Mouse (Mus musculus) monocyte, adult 5-6 weeks (primary cell): ENCODE results near the gene Tmem120b. TPM values are rescaled to one million over a fixed set of nuclear protein-coding genes. Genes with fewer than 3 reads are reported as not detected.
"Not testable (repeated sequence)": the region's sequence is repeated elsewhere in the genome, so short reads cannot be mapped to it uniquely, and the experiment has no call there.

Experiments used
- ATAC-seq: fragments of 153-309, 156-312 bp; replicated peaks from 2 replicates; pipeline ENCODE4 v1.8.0; 2017; ENCODE audit warnings: mild to moderate bottlenecking; ENCODE audit not compliant: low TSS enrichment, insufficient number of reproducible peaks, severe bottlenecking, poor library complexity, low FRiP score
- total RNA-seq: library from RNA; stranded (forward); fragments of 200-1000, 200-491, 200-594 nt; gene quantifications from 3 replicates; pipeline ENCODE4 v1.2.3, GENCODE M21; 2017

Tmem120b gene
- total RNA-seq, 1 experiment from 2014 or later: 0.67 TPM

- no peak for ATAC-seq
Observed at GRCm38 (mm10) chr5:123046916-123047315, 21.3 kb upstream of the Tmem120b start, which contains the start of gene Morn3. Gene Morn3, minus strand, starts transcription at chr5:123047016.

DNA sequence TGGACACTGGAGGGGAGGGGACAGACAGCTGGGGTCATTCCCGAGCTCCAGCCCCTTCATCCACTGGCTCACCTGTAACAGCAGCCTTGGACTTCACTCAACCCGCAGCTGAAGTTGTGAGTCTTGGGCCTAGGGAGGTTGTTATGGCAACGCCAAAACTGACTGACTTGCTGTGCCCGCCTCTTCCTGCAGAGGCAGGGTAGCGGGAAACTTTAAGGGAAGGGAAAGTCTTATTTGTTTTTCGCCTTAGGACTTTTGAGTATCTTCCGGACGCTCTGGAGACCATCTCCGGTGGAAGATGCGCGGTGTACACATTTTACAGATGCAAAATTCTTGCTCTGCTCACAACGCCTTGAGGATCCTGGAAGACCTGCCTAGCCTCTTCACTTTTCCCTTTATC is 18.9 kb upstream of the Tmem120b start:
- no peak for ATAC-seq

GRCm38 (mm10) chr5:123050918-123051317 is 17.3 kb upstream of the Tmem120b start:
- ATAC-seq: no peak

- ATAC-seq: no peak
Observed at GRCm38 (mm10) chr5:123051736-123052135, 16.5 kb upstream of the Tmem120b start.

GRCm38 (mm10) chr5:123057366-123058250 is 10.6 kb upstream of the Tmem120b start:
- peak; percentile 94 for ATAC-seq

DNA sequence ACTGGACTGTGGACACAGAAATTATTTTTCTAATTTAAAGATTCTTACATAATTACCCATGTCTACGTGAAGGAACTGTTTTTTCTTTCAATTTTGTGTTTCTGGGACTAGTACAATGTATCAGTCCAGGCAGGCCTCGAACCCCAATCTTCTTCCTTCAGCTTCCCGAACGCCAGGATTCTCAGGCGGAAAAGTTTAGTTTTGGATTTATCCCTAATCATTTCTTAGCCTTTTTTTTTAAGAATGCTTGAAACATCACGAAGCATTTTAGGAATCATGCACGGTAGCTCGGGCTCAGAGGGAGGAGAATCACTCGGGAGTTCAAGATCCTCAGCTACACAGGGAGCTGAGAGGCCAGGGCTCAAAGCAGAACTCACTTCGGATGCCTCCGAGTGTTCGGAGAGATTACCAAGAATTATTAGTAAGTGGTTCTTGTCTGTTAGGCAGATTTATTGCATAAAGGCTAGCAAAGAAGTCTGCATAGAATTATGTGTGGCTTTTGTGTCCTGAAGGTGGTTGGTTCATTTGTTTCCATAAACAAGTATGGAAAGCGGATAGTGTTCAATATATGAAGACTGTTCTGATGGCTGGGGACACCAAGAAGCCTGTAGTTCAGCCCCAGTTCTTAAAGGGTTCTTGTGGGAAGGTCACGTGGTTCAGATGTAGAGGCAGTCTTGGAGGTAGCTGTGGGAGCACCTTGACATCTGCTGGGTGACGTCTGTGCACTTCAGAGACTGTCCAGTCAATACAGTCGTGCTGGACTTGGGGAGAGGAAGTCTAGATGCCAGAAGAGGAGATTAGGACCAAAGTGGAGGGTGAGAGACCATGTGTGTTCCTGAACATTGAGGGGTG is 9.7 kb upstream of the Tmem120b start:
- ATAC-seq: no peak

GRCm38 (mm10) chr5:123059757-123060520 is 8.3 kb upstream of the Tmem120b start:
- ATAC-seq: no peak

DNA sequence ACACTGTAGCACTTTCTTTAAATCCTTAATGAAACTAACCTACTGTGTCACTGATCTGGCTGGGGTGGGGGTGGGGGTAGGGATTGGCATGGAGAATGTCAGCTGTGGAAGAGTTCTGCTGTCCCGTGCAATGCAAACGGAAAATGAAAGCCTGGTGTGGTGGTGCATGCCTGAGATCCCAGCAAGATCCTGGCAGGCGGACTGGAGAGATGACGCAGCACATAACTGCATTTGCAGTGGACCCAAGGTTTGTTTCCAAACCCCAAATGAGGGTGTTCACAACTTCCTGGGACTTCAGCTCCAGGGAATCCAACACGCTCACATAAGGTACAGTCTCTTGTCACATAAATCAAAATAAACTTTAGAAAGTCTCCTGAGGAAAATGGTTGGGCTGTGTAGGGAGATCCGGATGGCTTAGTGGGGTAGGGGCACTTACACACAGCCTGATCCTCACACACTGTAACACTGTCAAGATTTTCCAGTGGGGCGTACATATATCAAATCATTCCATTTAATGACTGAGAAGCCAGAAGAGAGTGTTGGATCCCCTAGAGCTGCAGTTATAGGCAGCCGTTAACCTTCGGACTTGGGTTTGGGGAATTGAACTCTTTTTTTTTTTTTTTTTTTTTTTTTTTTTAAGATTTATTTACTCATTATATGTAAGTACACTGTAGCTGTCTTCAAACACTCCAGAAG is 7.4 kb upstream of the Tmem120b start:
- ATAC-seq: no peak

GRCm38 (mm10) chr5:123061402-123061749 is 6.8 kb upstream of the Tmem120b start:
- ATAC-seq: not testable (repeated sequence)

GRCm38 (mm10) chr5:123063141-123063540 is 5.1 kb upstream of the Tmem120b start:
- ATAC-seq: no peak

DNA sequence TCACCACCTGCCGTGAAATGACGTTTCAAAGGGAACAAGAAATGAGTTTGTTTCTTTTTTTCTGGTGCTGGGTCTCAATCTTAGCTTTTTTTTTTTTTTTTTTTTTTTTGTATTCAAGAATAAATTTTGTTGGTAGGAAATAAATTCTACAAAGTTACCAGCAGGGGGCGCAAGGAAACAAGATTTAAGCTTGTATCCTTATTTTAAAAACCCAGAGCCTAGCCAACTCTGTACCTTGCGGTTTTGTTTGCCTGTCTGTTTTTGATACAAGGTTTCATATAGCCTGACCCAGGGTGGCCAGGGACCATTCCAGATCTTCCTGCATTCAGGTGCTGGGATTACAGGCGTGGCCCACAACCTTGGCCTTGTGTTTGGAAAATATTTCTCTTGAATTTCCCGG is 4.0 kb upstream of the Tmem120b start:
- ATAC-seq: peak; percentile 33; the same call in 1 of the 2 replicates

- no peak for ATAC-seq
Observed at GRCm38 (mm10) chr5:123067395-123067995, 720 bp upstream of the Tmem120b start.

DNA sequence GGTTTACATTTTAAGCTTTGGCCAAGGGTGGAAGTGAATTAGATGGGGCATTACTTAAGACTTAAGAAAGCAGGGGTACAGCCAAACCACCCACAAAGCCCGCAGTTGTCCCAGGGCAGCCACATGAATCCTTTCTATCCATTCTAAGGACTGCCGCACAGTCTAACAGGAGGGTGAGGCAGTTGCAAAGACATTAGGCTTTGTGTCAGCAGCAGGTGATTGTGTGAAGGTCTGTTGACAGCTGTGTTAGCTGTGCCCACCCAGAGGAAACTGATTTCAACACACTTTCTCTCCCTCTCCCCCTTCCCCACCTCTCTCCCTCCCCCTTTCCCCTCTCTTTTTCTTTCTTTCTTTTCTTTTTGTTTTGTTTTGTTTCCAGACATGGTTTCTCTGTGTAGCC is 499 bp downstream of the Tmem120b start:
- no peak for ATAC-seq

- peak; percentile 67 for ATAC-seq
Observed at GRCm38 (mm10) chr5:123075576-123076418, 7.6 kb downstream of the Tmem120b start.

DNA sequence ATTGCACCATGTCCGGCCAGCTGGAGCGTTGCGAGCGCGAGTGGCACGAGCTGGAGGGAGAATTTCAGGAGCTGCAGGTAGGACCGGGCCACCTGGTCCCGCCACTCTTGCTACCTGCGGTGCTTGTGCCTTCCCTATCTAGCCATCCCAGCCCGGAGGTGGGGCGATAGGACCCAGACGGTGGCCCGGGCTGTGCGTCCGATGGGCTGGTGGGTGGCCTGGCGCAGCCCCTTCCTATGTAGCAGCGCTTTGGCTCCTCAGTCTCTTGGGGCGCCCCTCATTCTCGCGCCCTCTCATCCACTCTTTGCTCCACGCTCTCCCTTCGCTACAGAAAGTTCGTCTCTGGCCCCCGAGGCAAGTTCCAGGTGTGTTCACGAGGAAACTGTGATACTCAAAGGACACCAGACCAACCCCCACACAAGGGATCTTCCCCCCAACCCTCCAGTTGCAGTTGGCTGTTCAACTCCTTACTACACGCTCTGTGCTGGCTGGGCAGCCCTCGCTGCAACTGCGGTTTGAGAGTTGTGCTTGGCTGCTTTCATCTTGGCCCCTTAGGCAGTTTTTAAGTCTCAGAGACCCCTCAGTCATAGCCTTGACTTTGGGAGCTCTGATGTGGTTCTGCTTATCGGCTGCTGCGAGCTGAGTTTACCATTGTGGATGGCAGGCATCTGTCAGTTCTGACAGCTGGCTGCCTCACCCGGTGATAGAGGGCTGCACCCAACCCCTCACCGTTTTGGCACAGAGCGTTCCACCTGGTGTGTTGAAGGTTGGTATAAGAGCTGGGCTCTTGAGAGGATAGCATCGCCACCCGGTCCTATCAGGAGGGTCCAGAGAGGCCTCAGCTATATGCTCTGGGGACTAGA is 8.4 kb downstream of the Tmem120b start:
- no peak for ATAC-seq

DNA sequence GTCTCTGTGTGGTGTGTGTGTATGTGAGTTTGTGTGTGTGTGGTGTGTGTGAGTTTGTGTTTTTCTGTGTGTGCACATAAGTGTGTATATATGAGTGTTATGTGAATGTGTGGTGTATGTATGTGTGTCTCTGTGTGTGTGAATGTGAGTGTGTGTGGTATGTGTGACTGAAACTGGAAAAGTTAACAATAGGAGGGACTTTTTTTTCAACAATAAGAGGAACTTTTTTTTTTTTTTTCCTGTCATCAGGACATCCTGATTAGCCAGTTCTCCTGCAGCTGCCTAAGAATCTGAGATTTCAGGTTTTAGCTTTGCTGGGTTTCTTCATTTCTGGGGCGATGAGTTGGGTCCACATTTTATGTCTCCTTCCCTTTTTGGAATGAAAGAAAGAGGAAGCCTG is 11.4 kb downstream of the Tmem120b start:
- ATAC-seq: 0 out of 2 replicates have a peak, but pooled peaks have one; percentile 1
